Mouse (Mus musculus): ENCODE measurements around the gene Pdia6. TPM values are rescaled to one million over a fixed set of nuclear protein-coding genes. Genes with fewer than 3 reads are reported as not detected.

Pdia6 gene
- polyA plus RNA-seq, 1 experiment from 2014 or later, result 517 TPM

DNA sequence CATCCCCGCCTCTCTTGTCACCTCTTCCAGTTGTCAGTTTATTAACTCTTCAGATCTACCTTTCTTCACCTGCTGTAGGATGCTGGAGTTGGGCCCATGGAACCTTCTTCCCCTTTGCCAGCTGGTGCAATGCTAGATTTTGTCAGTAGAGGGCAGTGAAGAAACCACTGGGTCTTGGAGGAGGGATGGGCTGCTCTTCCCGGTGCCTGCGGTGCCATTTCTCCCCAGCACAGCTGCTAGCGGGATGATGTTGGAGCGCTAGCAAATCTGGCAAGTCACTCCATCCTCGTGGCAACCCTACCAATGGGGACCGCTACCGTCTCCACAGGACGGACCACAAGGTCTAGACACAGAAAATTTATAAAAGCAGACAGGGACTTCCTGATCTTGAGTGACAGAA, 13.3 kb upstream of the Pdia6 start:
- H3K9me3 ChIP-seq (ENCODE audit: control insufficient read depth, low read length), result no peaks in the 10 kb centered on the region
- no peaks in the 10 kb centered on the region for H3K36me3 ChIP-seq (ENCODE audit: control insufficient read depth, insufficient read depth, low read length)
- 0 out of 2 replicates have a peak, but pooled peaks cover 2% of the 10 kb centered on the region for H3K4me1 ChIP-seq (replicated peaks; ENCODE audit: control insufficient read depth, insufficient read depth, low read length)
- no peaks in the 10 kb centered on the region; the same call in 1 of the 2 replicates for H3K27me3 ChIP-seq (ENCODE audit: control insufficient read depth, insufficient read depth, low read length)
- H3K27ac ChIP-seq (ENCODE audit: low read depth, low read length), result no peak overlapping the region
- H3K9ac ChIP-seq (ENCODE audit: low read length), result no peak overlapping the region
- no peak overlapping the region for H3K4me3 ChIP-seq (ENCODE audit: low read depth, low read length)
- DNase-seq (ENCODE audit: low spot score) (peak; percentile 79), ATAC-seq (replicated peaks; ENCODE audit: low FRiP score) (peak; percentile 52)
- no peak overlapping the region for H3K4me2 ChIP-seq (ENCODE audit: low read depth, low read length, severe bottlenecking)
- 11% methylated on average over 9 of the region's 9 CpGs for WGBS

GRCm38 (mm10) chr12:17255602-17256001, 10.7 kb upstream of the Pdia6 start:
- Histone ChIP-seq H3K36me3 (ENCODE audit: control insufficient read depth, insufficient read depth, low read length) (no peaks in the 10 kb centered on the region), H3K4me3 (ENCODE audit: low read depth, low read length) (no peak overlapping the region), H3K4me1 (replicated peaks; ENCODE audit: control insufficient read depth, insufficient read depth, low read length) (0 out of 2 replicates have a peak, but pooled peaks cover 2% of the 10 kb centered on the region), H3K27me3 (ENCODE audit: control insufficient read depth, insufficient read depth, low read length) (no peaks in the 10 kb centered on the region; the same call in 1 of the 2 replicates), H3K9me3 (ENCODE audit: control insufficient read depth, low read length) (no peaks in the 10 kb centered on the region), H3K9ac (ENCODE audit: low read length) (no peak overlapping the region), H3K4me2 (ENCODE audit: low read depth, low read length, severe bottlenecking) (no peak overlapping the region), H3K27ac (ENCODE audit: low read depth, low read length) (no peak overlapping the region)
- WGBS, result 84% methylated on average over 6 of the region's 6 CpGs
- ATAC-seq (replicated peaks; ENCODE audit: low FRiP score), result no peak
- no peak for DNase-seq (ENCODE audit: low spot score)

GRCm38 (mm10) chr12:17256905-17257304, 9.4 kb upstream of the Pdia6 start:
- Histone ChIP-seq H3K9ac (ENCODE audit: low read length) (no peak overlapping the region), H3K4me1 (replicated peaks; ENCODE audit: control insufficient read depth, insufficient read depth, low read length) (0 out of 2 replicates have a peak, but pooled peaks cover 2% of the 10 kb centered on the region), H3K4me3 (ENCODE audit: low read depth, low read length) (no peak overlapping the region), H3K27ac (ENCODE audit: low read depth, low read length) (no peak overlapping the region), H3K27me3 (ENCODE audit: control insufficient read depth, insufficient read depth, low read length) (no peaks in the 10 kb centered on the region; the same call in 1 of the 2 replicates), H3K9me3 (ENCODE audit: control insufficient read depth, low read length) (no peaks in the 10 kb centered on the region), H3K36me3 (ENCODE audit: control insufficient read depth, insufficient read depth, low read length) (no peaks in the 10 kb centered on the region), H3K4me2 (ENCODE audit: low read depth, low read length, severe bottlenecking) (no peak overlapping the region)
- ATAC-seq (replicated peaks; ENCODE audit: low FRiP score) (0 out of 2 replicates have a peak, but pooled peaks have one; percentile 52), DNase-seq (ENCODE audit: low spot score) (peak; percentile 76)
- 6% methylated on average over 10 of the region's 10 CpGs for WGBS

GRCm38 (mm10) chr12:17258431-17258830, 7.9 kb upstream of the Pdia6 start:
- H3K4me1 ChIP-seq (replicated peaks; ENCODE audit: control insufficient read depth, insufficient read depth, low read length), result 0 out of 2 replicates have a peak, but pooled peaks cover 2% of the 10 kb centered on the region
- no peaks in the 10 kb centered on the region for H3K36me3 ChIP-seq (ENCODE audit: control insufficient read depth, insufficient read depth, low read length)
- no peak overlapping the region for H3K9ac ChIP-seq (ENCODE audit: low read length)
- no peak for ATAC-seq (replicated peaks; ENCODE audit: low FRiP score)
- H3K27ac ChIP-seq (ENCODE audit: low read depth, low read length), result no peak overlapping the region
- H3K4me2 ChIP-seq (ENCODE audit: low read depth, low read length, severe bottlenecking), result no peak overlapping the region
- H3K27me3 ChIP-seq (ENCODE audit: control insufficient read depth, insufficient read depth, low read length), result no peaks in the 10 kb centered on the region; the same call in 1 of the 2 replicates
- DNase-seq (ENCODE audit: low spot score), result no peak
- no peaks in the 10 kb centered on the region for H3K9me3 ChIP-seq (ENCODE audit: control insufficient read depth, low read length)
- WGBS, result 93% methylated on average over 7 of the region's 7 CpGs
- no peak overlapping the region for H3K4me3 ChIP-seq (ENCODE audit: low read depth, low read length)

GRCm38 (mm10) chr12:17261005-17261404, 5.3 kb upstream of the Pdia6 start:
- ATAC-seq (replicated peaks; ENCODE audit: low FRiP score), result no peak
- no peaks in the 10 kb centered on the region for H3K4me1 ChIP-seq (replicated peaks; ENCODE audit: control insufficient read depth, insufficient read depth, low read length)
- H3K4me3 ChIP-seq (ENCODE audit: low read depth, low read length), result no peak overlapping the region
- H3K9me3 ChIP-seq (ENCODE audit: control insufficient read depth, low read length), result no peaks in the 10 kb centered on the region
- no peak overlapping the region for H3K9ac ChIP-seq (ENCODE audit: low read length)
- 91% methylated on average over 3 of the region's 3 CpGs for WGBS
- no peak for DNase-seq (ENCODE audit: low spot score)
- H3K4me2 ChIP-seq (ENCODE audit: low read depth, low read length, severe bottlenecking), result no peak overlapping the region
- no peaks in the 10 kb centered on the region for H3K27me3 ChIP-seq (ENCODE audit: control insufficient read depth, insufficient read depth, low read length)
- no peaks in the 10 kb centered on the region for H3K36me3 ChIP-seq (ENCODE audit: control insufficient read depth, insufficient read depth, low read length)
- H3K27ac ChIP-seq (ENCODE audit: low read depth, low read length), result no peak overlapping the region

DNA sequence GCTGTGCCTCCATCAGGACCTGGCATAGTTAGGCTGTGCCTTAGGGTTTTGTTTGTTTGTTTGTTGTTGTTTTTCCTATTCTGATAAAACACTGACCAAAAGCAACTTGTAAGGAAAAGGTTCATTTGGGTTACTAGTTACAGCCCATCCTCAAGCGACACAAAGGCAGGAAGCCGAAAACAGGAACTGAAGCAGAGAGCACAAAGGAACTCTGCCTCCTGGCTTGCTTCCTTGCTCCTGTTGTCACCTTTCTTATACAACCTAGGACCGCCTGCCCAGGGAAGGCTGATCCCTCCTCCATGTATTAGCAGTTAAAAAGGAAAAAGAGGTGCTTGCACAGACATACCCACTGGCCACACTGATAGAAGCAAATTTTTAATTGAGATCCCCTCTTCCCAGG, 2.5 kb upstream of the Pdia6 start:
- no peak overlapping the region for H3K9ac ChIP-seq (ENCODE audit: low read length)
- no peaks in the 10 kb centered on the region for H3K36me3 ChIP-seq (ENCODE audit: control insufficient read depth, insufficient read depth, low read length)
- no peak overlapping the region for H3K4me3 ChIP-seq (ENCODE audit: low read depth, low read length)
- no peaks in the 10 kb centered on the region for H3K9me3 ChIP-seq (ENCODE audit: control insufficient read depth, low read length)
- no peaks in the 10 kb centered on the region for H3K27me3 ChIP-seq (ENCODE audit: control insufficient read depth, insufficient read depth, low read length)
- no peak for ATAC-seq (replicated peaks; ENCODE audit: low FRiP score)
- H3K4me2 ChIP-seq (ENCODE audit: low read depth, low read length, severe bottlenecking), result no peak overlapping the region
- peaks cover 6% of the 10 kb centered on the region for H3K4me1 ChIP-seq (replicated peaks; ENCODE audit: control insufficient read depth, insufficient read depth, low read length)
- WGBS, result 78% methylated on average over 3 of the region's 3 CpGs
- no peak overlapping the region for H3K27ac ChIP-seq (ENCODE audit: low read depth, low read length)
- no peak for DNase-seq (ENCODE audit: low spot score)

DNA sequence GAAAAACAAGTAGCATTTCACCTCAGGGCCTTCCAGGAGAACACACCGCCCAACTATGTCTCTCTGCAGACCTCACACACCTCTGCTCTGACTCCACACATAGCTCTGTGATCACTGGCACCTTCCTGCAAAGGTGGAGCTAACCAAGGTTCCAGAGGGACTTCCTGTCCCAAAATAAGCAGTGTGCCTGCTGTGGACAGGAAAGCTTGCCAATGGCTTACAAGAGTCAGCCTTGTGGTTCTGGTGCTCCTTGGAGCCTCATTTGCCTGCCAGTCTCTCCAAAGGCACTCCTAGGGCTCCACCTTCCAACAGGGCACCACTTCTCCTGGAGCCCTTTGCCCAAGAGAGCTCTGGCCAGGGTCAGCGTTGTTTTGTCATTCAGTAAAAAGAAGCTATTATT, 1.5 kb upstream of the Pdia6 start:
- H3K4me3 ChIP-seq (ENCODE audit: low read depth, low read length), result no peak overlapping the region
- DNase-seq (ENCODE audit: low spot score) (no peak), ATAC-seq (replicated peaks; ENCODE audit: low FRiP score) (no peak)
- no peaks in the 10 kb centered on the region for H3K9me3 ChIP-seq (ENCODE audit: control insufficient read depth, low read length)
- no peak overlapping the region for H3K4me2 ChIP-seq (ENCODE audit: low read depth, low read length, severe bottlenecking)
- no peak overlapping the region for H3K9ac ChIP-seq (ENCODE audit: low read length)
- H3K27ac ChIP-seq (ENCODE audit: low read depth, low read length), result no peak overlapping the region
- peaks cover 7% of the 10 kb centered on the region for H3K4me1 ChIP-seq (replicated peaks; ENCODE audit: control insufficient read depth, insufficient read depth, low read length)
- H3K36me3 ChIP-seq (ENCODE audit: control insufficient read depth, insufficient read depth, low read length), result no peaks in the 10 kb centered on the region
- WGBS, result 94% methylated on average over 2 of the region's 2 CpGs
- H3K27me3 ChIP-seq (ENCODE audit: control insufficient read depth, insufficient read depth, low read length), result no peaks in the 10 kb centered on the region

DNA sequence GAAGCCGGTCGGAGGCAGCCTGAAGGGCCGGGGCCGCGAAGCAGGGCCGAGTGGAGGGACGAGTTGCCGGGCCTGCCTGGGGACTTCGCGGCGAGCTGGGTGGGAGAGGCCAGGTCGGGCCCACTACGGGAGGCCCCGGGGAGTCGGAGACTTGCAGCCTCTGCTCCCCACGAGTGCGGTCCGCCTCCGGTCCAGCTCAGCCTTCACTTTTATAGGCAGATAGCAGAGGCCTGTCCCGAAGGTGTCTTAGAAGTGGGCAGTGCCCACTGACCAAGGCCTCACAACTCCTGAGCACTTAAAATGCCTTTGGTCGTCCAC, 287 bp downstream of the Pdia6 start:
- peak overlapping the region; percentile 90 for H3K9ac ChIP-seq (ENCODE audit: low read length)
- H3K4me2 ChIP-seq (ENCODE audit: low read depth, low read length, severe bottlenecking), result peak overlapping the region; percentile 81
- peaks cover 4% of the 10 kb centered on the region; the same call in 1 of the 2 replicates for H3K36me3 ChIP-seq (ENCODE audit: control insufficient read depth, insufficient read depth, low read length)
- H3K4me3 ChIP-seq (ENCODE audit: low read depth, low read length), result peak overlapping the region; percentile 87
- H3K9me3 ChIP-seq (ENCODE audit: control insufficient read depth, low read length), result no peaks in the 10 kb centered on the region
- peak; percentile 78 for ATAC-seq (replicated peaks; ENCODE audit: low FRiP score)
- H3K4me1 ChIP-seq (replicated peaks; ENCODE audit: control insufficient read depth, insufficient read depth, low read length), result peaks cover 7% of the 10 kb centered on the region
- no peaks in the 10 kb centered on the region for H3K27me3 ChIP-seq (ENCODE audit: control insufficient read depth, insufficient read depth, low read length)
- H3K27ac ChIP-seq (ENCODE audit: low read depth, low read length), result 0 out of 2 replicates have a peak overlapping the region, but pooled peaks have one; percentile 37
- no peak for DNase-seq (ENCODE audit: low spot score)
- under 1% methylated on average over 21 of the region's 21 CpGs for WGBS

- no peaks in the 10 kb centered on the region for H3K27me3 ChIP-seq (ENCODE audit: control insufficient read depth, insufficient read depth, low read length)
- WGBS, result 19% methylated on average over 4 of the region's 4 CpGs
- DNase-seq (ENCODE audit: low spot score), result no peak
- H3K4me2 ChIP-seq (ENCODE audit: low read depth, low read length, severe bottlenecking), result peak overlapping the region; percentile 81
- H3K9ac ChIP-seq (ENCODE audit: low read length), result peak overlapping the region; percentile 90
- H3K9me3 ChIP-seq (ENCODE audit: control insufficient read depth, low read length), result no peaks in the 10 kb centered on the region
- peak overlapping the region; percentile 87 for H3K4me3 ChIP-seq (ENCODE audit: low read depth, low read length)
- no peak overlapping the region for H3K27ac ChIP-seq (ENCODE audit: low read depth, low read length)
- H3K36me3 ChIP-seq (ENCODE audit: control insufficient read depth, insufficient read depth, low read length), result peaks cover 4% of the 10 kb centered on the region; the same call in 1 of the 2 replicates
- peaks cover 7% of the 10 kb centered on the region for H3K4me1 ChIP-seq (replicated peaks; ENCODE audit: control insufficient read depth, insufficient read depth, low read length)
- no peak for ATAC-seq (replicated peaks; ENCODE audit: low FRiP score)
Observed at GRCm38 (mm10) chr12:17267316-17267715, 971 bp downstream of the Pdia6 start.
